Comparison of ENCODE assay signal across 15 mouse cellular contexts in the genomic region with DNA sequence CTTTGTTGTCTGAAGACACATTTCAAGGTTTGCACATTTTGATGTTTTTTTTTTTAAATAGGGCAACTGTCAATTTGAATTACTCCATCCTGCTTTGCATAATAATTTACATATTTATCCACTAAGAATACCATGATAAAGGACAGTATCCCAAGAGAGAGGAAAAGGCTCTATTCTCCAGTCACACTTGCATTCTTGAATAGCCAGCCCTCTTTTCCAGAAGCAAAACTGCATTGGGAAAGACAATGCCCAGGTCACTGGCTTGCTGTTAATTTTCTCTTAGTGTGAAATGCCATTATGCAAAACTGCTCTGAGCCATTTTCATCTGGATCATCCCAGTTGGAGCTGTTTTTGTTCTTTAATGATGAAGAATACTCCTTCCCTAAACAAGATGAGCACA.
"Had no signal": no experiment of that assay in that cellular context is flagged by ENCODE, and none has a peak within 500 bp of the region (broad histone marks: within the 10 kb centered on the region; RNA-seq: fewer than 3 reads in every experiment).

No protein-coding gene starts in this region.

- ATAC-seq: intestine, postnatal 0 days had no signal

- H3K4me3 ChIP-seq: left cerebral cortex, adult 2 months; liver, embryonic 13.5 days; megakaryocyte, embryonic 14.5 days; stomach, embryonic 15.5 days had no signal

- H3K27ac ChIP-seq: left cerebral cortex, adult 2 months; liver, embryonic 13.5 days; macrophage; stomach, embryonic 15.5 days had no signal

- H3K4me1 ChIP-seq: liver, embryonic 13.5 days; megakaryocyte, embryonic 14.5 days; stomach, embryonic 15.5 days had no signal

- H3K36me3 ChIP-seq: liver, embryonic 13.5 days; stomach, embryonic 15.5 days had no signal

- H3K27me3 ChIP-seq: liver, embryonic 13.5 days; megakaryocyte, embryonic 14.5 days; stomach, embryonic 15.5 days had no signal

- H3K9ac ChIP-seq: liver, embryonic 13.5 days; stomach, embryonic 15.5 days had no signal

- H3K9me3 ChIP-seq: liver, embryonic 13.5 days; stomach, embryonic 15.5 days had no signal

- H3K4me2 ChIP-seq: liver, embryonic 13.5 days; midbrain, embryonic 11.5 days; stomach, embryonic 15.5 days had no signal

- DNase-seq: kidney, adult 2 months; kidney, postnatal 10 days; kidney, postnatal 36 days; layer of hippocampus, postnatal 36 days; liver, embryonic 13.5 days; lung, adult 2 months; right cerebral cortex, postnatal 25 days; spleen, adult 18-20 months; thymus, postnatal 25 days had no signal
